Mouse (Mus musculus) left cerebral cortex, adult 18-20 months (tissue): ENCODE results near the gene Wdr5. TPM values are rescaled to one million over a fixed set of nuclear protein-coding genes. Genes with fewer than 3 reads are reported as not detected.

ENCODE experiments used
- DNase-seq, 2 experiments: peaks; one replicate each; pipeline ENCODE4 v3.0.0; 2021 to 2022; ENCODE audit warnings: low spot score in 2 of 2, mixed read lengths in 1 of 2
- total RNA-seq, 2 experiments: library from RNA; stranded (reverse); gene quantifications; 2 replicates each; pipeline ENCODE4 v1.2.3; 2021

The Wdr5 gene
- total RNA-seq, 2 experiments from 2014 or later = 24.4 to 25.2 TPM

DNA sequence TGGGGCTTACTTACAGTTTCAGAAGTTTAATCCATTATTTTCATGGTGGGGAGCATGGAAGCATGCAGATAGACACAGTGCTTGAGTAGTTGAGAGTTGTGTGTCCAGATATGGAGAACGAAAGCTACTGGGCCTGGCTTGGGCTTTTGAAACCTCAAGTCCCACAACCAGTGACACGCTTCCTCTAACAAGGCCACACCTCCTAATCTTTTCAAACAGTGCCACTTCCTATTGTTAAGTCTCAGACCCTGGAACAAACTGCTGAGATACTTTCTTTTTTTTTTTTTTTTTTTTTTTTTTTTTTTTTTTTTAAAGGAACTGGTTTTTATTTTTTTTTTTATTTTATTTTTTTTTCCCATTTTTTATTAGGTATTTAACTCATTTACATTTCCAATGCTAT is 33.0 kb downstream of the Wdr5 start:
- DNase-seq = no peak

- no peak for DNase-seq
Measured at GRCm38 (mm10) chr2:27548664-27549369, 33.9 kb downstream of the Wdr5 start.

GRCm38 (mm10) chr2:27552620-27553287 is 37.8 kb downstream of the Wdr5 start:
- DNase-seq = peak; percentile 70 to 83

DNA sequence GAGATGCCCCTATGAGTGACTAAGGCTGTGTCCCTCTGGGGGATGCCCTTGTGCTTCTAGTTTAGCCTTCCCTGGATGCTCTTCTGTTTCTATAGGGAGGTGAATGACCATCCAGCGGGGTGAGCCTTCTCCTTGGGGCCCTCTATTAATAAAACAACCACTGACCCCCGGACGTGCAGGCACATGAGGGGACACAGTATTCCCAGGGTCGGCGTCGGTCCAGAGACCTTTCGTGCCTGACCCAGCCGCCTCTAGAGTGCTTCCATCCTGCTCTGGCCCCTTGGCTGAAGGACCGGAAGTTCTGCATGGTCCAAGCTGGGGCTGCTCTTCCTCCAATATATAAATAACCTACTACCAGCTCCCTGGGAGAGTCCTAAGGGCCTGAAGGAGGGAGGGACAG is 39.4 kb downstream of the Wdr5 start:
- no peak for DNase-seq

GRCm38 (mm10) chr2:27556921-27557320 is 42.0 kb downstream of the Wdr5 start:
- no peak for DNase-seq

DNA sequence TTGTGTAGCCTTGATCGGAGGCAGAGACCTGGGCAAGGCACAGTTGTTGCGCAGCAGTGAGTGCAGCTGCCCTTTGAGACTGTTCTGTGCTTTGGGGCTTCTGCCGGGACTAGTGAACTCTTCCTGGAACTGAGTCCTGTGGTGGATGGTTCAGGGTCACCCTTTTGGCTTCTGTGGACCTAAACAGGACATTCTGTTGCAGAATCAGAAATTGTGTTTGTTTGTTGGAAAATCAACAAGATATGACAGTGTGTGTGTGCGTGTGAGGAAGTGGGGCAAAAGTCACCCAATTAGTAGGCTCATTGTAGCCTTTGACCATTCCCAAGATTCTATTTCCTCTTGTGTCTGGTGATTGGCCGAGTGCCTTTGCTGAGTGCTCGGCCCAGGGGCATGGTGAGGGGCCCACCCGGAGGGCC is 45.8 kb downstream of the Wdr5 start:
- no peak for DNase-seq

- no peak for DNase-seq
Measured at GRCm38 (mm10) chr2:27561159-27561558, 46.2 kb downstream of the Wdr5 start.

- no peak for DNase-seq
Measured at GRCm38 (mm10) chr2:27561829-27562228, 46.9 kb downstream of the Wdr5 start.

GRCm38 (mm10) chr2:27563641-27564148 is 48.7 kb downstream of the Wdr5 start:
- DNase-seq = no peak

DNA sequence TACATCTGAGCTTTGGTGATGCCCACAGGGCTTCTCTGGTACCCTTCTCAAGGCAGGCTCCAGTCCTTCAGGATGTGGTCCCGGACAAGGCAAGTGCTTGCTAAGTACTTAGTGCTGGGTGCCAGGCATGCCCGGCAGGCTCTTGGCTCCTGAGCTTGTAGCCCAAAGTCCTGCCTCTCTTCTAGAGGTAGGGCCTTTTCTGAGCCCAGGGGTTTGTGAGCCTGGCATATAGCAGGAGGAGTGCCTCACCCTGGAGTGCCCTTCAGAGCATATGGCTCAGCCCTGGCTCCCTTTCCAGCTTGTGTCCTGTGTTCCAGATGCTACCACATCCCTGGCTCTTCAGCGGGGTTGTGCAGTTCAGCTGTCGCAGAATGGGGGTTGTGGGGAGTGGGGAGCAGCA is 49.7 kb downstream of the Wdr5 start:
- DNase-seq = no peak

GRCm38 (mm10) chr2:27565316-27566103 is 50.6 kb downstream of the Wdr5 start:
- no peak for DNase-seq

DNA sequence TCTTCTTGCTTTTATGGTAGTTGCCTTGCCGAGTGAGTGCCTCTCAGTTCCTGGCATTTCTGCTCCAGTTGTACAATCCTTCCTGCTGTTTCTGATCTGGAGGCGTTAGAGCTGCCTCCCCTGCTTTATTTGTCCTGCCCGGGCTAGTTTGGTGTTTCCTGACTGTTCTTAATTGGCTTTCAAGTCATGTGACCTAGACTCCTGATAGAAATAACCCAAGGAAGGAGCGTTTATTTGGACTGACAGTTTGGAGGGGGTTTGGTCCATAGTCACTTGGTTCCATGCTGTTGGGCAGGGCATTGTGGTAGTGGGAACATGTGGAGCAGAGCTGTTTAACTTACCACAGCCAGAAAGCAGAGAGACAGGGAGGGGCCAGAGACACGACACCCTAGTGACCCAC is 55.9 kb downstream of the Wdr5 start:
- DNase-seq = no peak

DNA sequence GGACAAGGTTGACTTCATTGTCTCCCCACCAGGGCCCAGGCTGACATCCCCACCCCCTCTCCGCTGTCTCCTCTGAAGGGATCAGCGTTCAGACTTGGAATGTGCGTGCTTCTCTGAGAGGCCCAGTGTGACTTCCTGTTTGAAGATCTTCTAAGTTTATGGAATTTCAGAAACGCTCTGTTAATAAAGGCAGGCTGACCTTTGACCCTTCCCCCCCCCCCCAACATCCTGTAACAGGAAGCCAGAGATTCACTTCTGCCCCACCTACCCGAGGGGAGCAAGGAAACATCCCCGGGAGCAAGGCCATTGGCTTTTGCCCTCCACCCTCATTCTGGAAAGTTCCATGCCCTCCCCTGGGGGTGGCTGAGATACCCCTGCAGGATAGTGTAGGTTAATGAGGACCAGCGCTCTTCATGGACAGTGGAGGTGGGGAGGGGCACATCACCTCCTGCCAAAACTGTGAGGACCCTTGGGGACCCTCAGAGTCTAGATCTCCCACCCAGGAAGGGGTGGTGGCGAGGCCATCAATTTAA is 57.4 kb downstream of the Wdr5 start:
- no peak for DNase-seq

DNA sequence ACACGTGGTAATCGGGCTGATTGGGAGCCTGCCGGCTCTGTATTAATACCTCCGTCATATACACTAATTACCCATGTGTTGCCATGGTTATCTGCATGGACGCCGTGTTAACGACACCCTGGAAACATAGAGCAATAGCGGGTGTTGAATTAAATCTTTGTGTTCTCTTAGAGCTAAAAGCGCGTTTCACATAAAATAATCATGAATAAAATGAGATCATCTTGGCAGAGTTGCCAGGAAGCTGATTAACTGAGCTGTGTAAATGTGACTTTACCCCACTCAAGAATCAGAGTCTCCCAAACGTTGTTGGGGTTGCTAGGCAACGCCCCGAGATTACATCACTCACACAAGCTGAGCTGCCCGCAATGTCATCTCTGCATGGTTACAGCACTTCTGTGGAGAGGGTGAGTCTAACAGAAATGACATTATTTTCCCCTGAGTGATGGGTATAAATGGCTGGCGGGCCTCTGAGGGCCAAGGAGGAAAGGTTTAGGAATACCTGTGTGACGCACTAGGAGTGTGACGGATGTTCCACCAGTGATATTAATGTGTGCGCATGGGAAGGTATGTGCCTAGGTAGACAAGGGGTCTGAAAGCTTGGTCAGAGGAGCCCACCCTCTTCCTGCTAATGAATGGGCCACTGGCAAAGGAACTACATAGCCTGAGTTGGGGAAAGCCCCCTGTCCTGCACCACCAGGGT is 58.1 kb downstream of the Wdr5 start:
- DNase-seq = peak; percentile 78 to 83

DNA sequence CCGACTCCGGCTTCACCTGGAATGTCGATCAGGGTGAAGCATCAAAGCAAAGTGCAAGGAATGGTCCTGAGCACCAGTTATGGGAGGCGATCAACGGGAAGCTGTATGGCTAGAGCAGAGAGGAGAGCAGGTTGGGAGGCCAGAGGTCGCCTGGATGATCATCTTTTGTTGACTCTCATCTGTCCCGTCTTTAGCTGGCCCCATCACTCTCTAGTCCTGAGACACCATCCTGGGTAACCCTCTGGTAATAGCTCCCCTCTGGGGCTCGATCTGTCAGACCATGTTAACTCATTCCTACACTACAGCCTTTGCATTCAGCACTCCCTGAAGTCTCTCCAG is 58.6 kb downstream of the Wdr5 start:
- DNase-seq = no peak

GRCm38 (mm10) chr2:27576416-27576815 is 61.5 kb downstream of the Wdr5 start:
- DNase-seq = no peak

- no peak for DNase-seq
Measured at GRCm38 (mm10) chr2:27578552-27578951, 63.6 kb downstream of the Wdr5 start.

GRCm38 (mm10) chr2:27582112-27582511 is 67.2 kb downstream of the Wdr5 start:
- DNase-seq = no peak

GRCm38 (mm10) chr2:27583019-27583418 is 68.1 kb downstream of the Wdr5 start:
- no peak for DNase-seq

DNA sequence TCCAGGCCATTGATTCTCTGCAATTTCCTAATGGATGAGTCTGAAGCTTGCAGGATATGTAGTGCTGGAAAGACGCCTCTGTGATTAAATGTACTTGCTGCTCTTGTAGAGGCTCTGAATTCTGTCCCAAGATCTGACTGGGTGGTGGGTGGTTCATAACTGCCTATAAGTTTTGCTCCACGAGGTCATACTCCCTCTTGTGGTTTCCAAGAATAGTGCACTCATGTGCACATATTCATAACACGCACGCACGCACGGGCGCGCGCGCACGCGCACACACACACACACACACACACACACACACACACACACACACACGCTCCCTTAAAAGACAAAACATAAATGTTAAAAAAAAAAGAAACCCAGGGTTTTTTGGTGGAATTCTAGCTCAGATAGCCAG is 69.6 kb downstream of the Wdr5 start:
- no peak for DNase-seq
